Comparison of ENCODE assay signal across 32 mouse cellular contexts in genomic region chr19:6494504-6495170, GRCm38 (mm10). TPM values are rescaled to one million over a fixed set of nuclear protein-coding genes. Genes with fewer than 3 reads are reported as not detected.
DNase-seq lines count a peak whose midpoint lies in the region; ATAC-seq lines count a peak whose summit lies in the region.
"Had no signal": no experiment of that assay in that cellular context is flagged by ENCODE, and none has a peak within 500 bp of the region (broad histone marks: within the 10 kb centered on the region; RNA-seq: fewer than 3 reads in every experiment).

No protein-coding gene starts in this region.

- no peak overlapping the region for H3K4me2 ChIP-seq in forebrain, embryonic 13.5 days
- H3K4me2 ChIP-seq in forebrain, embryonic 16.5 days (ENCODE audit: low read length): no peak overlapping the region
- no peak overlapping the region for H3K4me2 ChIP-seq in limb, embryonic 11.5 days (ENCODE audit: low read depth, severe bottlenecking)
- no peak overlapping the region for H3K4me2 ChIP-seq in neural tube, embryonic 12.5 days (replicated peaks)
- H3K4me2 ChIP-seq: embryonic facial prominence, embryonic 12.5 days; intestine, embryonic 15.5 days; limb, embryonic 15.5 days; liver, embryonic 13.5 days had no signal

- peaks cover 12% of the 10 kb centered on the region for H3K27me3 ChIP-seq in forebrain, embryonic 13.5 days
- H3K27me3 ChIP-seq in forebrain, embryonic 16.5 days (replicated peaks; ENCODE audit: control insufficient read depth, insufficient read depth, low read length): no peaks in the 10 kb centered on the region
- H3K27me3 ChIP-seq in limb, embryonic 11.5 days (ENCODE audit: control insufficient read depth, insufficient read depth, low read length): peaks cover 59% of the 10 kb centered on the region
- peaks cover 94% of the 10 kb centered on the region for H3K27me3 ChIP-seq in limb, embryonic 10.5 days (ENCODE audit: low read depth, poor library complexity, severe bottlenecking)
- peaks cover 31% of the 10 kb centered on the region for H3K27me3 ChIP-seq in neural tube, embryonic 12.5 days (replicated peaks)
- H3K27me3 ChIP-seq: hindbrain, embryonic 15.5 days had no signal

- no peak overlapping the region for H3K27ac ChIP-seq in forebrain, embryonic 13.5 days
- H3K27ac ChIP-seq in forebrain, embryonic 16.5 days (ENCODE audit: low read length): no peak overlapping the region
- no peak overlapping the region for H3K27ac ChIP-seq in limb, embryonic 11.5 days (replicated peaks; ENCODE audit: low read depth, low read length)
- H3K27ac ChIP-seq in limb, embryonic 10.5 days: no peak overlapping the region
- no peak overlapping the region for H3K27ac ChIP-seq in neural tube, embryonic 12.5 days
- H3K27ac ChIP-seq: embryonic facial prominence, embryonic 12.5 days; intestine, embryonic 15.5 days; layer of hippocampus, adult 2 months; limb, embryonic 15.5 days; liver, embryonic 13.5 days had no signal

- peak overlapping the region; percentile 34; the same call in 1 of the 2 replicates for H3K9ac ChIP-seq in forebrain, embryonic 13.5 days
- H3K9ac ChIP-seq in forebrain, embryonic 16.5 days (replicated peaks; ENCODE audit: low read depth, low read length): no peak overlapping the region
- peak overlapping the region; percentile 12; the same call in 1 of the 2 replicates for H3K9ac ChIP-seq in limb, embryonic 11.5 days (ENCODE audit: low read length)
- peak overlapping the region; percentile 6; the same call in 1 of the 2 replicates for H3K9ac ChIP-seq in neural tube, embryonic 12.5 days
- H3K9ac ChIP-seq: embryonic facial prominence, embryonic 12.5 days; hindbrain, embryonic 15.5 days; intestine, embryonic 15.5 days; limb, embryonic 15.5 days; liver, embryonic 13.5 days had no signal

- peaks cover 40% of the 10 kb centered on the region for H3K4me1 ChIP-seq in forebrain, embryonic 13.5 days
- peaks cover 29% of the 10 kb centered on the region for H3K4me1 ChIP-seq in forebrain, embryonic 16.5 days (replicated peaks; ENCODE audit: control insufficient read depth, insufficient read depth, low read length)
- 0 out of 2 replicates have a peak, but pooled peaks cover 6% of the 10 kb centered on the region for H3K4me1 ChIP-seq in limb, embryonic 11.5 days (ENCODE audit: control insufficient read depth, insufficient read depth, low read length)
- peaks cover 21% of the 10 kb centered on the region for H3K4me1 ChIP-seq in limb, embryonic 10.5 days
- H3K4me1 ChIP-seq in neural tube, embryonic 12.5 days: peaks cover 43% of the 10 kb centered on the region
- H3K4me1 ChIP-seq: liver, embryonic 13.5 days had no signal

- no peaks in the 10 kb centered on the region for H3K36me3 ChIP-seq in forebrain, embryonic 13.5 days (ENCODE audit: poor library complexity, severe bottlenecking)
- no peaks in the 10 kb centered on the region for H3K36me3 ChIP-seq in forebrain, embryonic 16.5 days (ENCODE audit: control insufficient read depth, insufficient read depth)
- no peaks in the 10 kb centered on the region for H3K36me3 ChIP-seq in limb, embryonic 11.5 days (ENCODE audit: control insufficient read depth, insufficient read depth, low read length)
- no peaks in the 10 kb centered on the region for H3K36me3 ChIP-seq in limb, embryonic 10.5 days
- no peaks in the 10 kb centered on the region for H3K36me3 ChIP-seq in neural tube, embryonic 12.5 days
- H3K36me3 ChIP-seq: embryonic facial prominence, embryonic 12.5 days; intestine, embryonic 15.5 days; limb, embryonic 15.5 days; liver, embryonic 13.5 days had no signal

- WGBS in forebrain, embryonic 13.5 days: 74% methylated on average over 18 of the region's 18 CpGs
- 65% methylated on average over 18 of the region's 18 CpGs for WGBS in forebrain, embryonic 16.5 days
- 61% methylated on average over 18 of the region's 18 CpGs for WGBS in limb, embryonic 11.5 days
- 60% methylated on average over 18 of the region's 18 CpGs for WGBS in limb, embryonic 10.5 days
- whole genome bisulfite sequencing in neural tube, embryonic 12.5 days: 74% methylated on average over 18 of the region's 18 CpGs

- ATAC-seq in forebrain, embryonic 13.5 days: no peak
- no peak for ATAC-seq in forebrain, embryonic 16.5 days
- ATAC-seq in limb, embryonic 11.5 days (ENCODE audit: insufficient number of reproducible peaks, low FRiP score, low TSS enrichment, low read depth): no peak
- ATAC-seq in neural tube, embryonic 12.5 days (ENCODE audit: low FRiP score, low read depth): no peak
- ATAC-seq: CD4-positive, CD25-positive, alpha-beta regulatory T cell, adult 4 months; intestine, embryonic 15.5 days; lung, postnatal 0 days had no signal

- H3K9me3 ChIP-seq in forebrain, embryonic 13.5 days (replicated peaks): no peaks in the 10 kb centered on the region
- H3K9me3 ChIP-seq in forebrain, embryonic 16.5 days (ENCODE audit: control insufficient read depth, low read length): no peaks in the 10 kb centered on the region
- H3K9me3 ChIP-seq in limb, embryonic 11.5 days (ENCODE audit: control insufficient read depth, low read length): no peaks in the 10 kb centered on the region
- no peaks in the 10 kb centered on the region for H3K9me3 ChIP-seq in limb, embryonic 10.5 days (replicated peaks)
- H3K9me3 ChIP-seq in neural tube, embryonic 12.5 days: no peaks in the 10 kb centered on the region
- H3K9me3 ChIP-seq: embryonic facial prominence, embryonic 12.5 days; hindbrain, embryonic 15.5 days; intestine, embryonic 15.5 days; limb, embryonic 15.5 days; liver, embryonic 13.5 days; megakaryocyte, embryonic 14.5 days had no signal

- no peak overlapping the region for H3K4me3 ChIP-seq in forebrain, embryonic 13.5 days
- H3K4me3 ChIP-seq in forebrain, embryonic 16.5 days (replicated peaks; ENCODE audit: low read length): no peak overlapping the region
- H3K4me3 ChIP-seq in limb, embryonic 11.5 days (ENCODE audit: low read depth, low read length): no peak overlapping the region
- no peak overlapping the region for H3K4me3 ChIP-seq in limb, embryonic 10.5 days
- H3K4me3 ChIP-seq in neural tube, embryonic 12.5 days: no peak overlapping the region
- H3K4me3 ChIP-seq: embryonic facial prominence, embryonic 12.5 days; hindbrain, embryonic 15.5 days; intestine, embryonic 15.5 days; layer of hippocampus, adult 2 months; limb, embryonic 15.5 days; liver, embryonic 13.5 days; megakaryocyte, embryonic 14.5 days had no signal

- DNase-seq in limb, embryonic 11.5 days (ENCODE audit: low spot score): no peak
- no peak for DNase-seq in limb, embryonic 10.5 days (ENCODE audit: low spot score)
- DNase-seq in neural tube, embryonic 10.5 days (ENCODE audit: extremely low spot score, low spot score): no peak
- DNase-seq in right cerebral cortex, postnatal 10 days (ENCODE audit: low spot score in 2 of 2): no peak
- DNase-seq: adrenal gland, postnatal 14 days; cerebellum, adult 11 months; embryo, embryonic 11 days; gastrocnemius, postnatal 14 days; heart, postnatal 14 days; kidney, adult 2 months; kidney, postnatal 36 days; liver, embryonic 13.5 days; lung, adult 18-20 months; lung, postnatal 4 days; right cerebral cortex, postnatal 14 days; thymus, postnatal 4 days had no signal

RNA-seq across cellular contexts. Expression of gene Slc22a12, which starts 48.2 kb away (rescaled TPM):
- not detected in 2 replicates for polyA plus RNA-seq in forebrain, embryonic 13.5 days (2015; fragmentation: Nextera tagmentation; extraction: Ambion mirVana)
- not detected in 2 replicates for polyA plus RNA-seq in forebrain, embryonic 16.5 days (2015; fragmentation: Nextera tagmentation; extraction: Ambion mirVana)
- not detected in 2 replicates for polyA plus RNA-seq in limb, embryonic 11.5 days (2014; fragmentation: Nextera tagmentation; extraction: Ambion mirVana)
- not detected in 2 replicates for polyA plus RNA-seq in limb, embryonic 10.5 days (2016; fragmentation: Nextera tagmentation; extraction: Ambion mirVana)
- not detected in 2 replicates for polyA plus RNA-seq in neural tube, embryonic 12.5 days (2016; fragmentation: Nextera tagmentation; extraction: Ambion mirVana)
- polyA plus RNA-seq: CD4-positive, CD25-positive, alpha-beta regulatory T cell, adult 4 months; embryonic facial prominence, embryonic 12.5 days; heart, embryonic 14.5 days; hindbrain, embryonic 15.5 days; limb, embryonic 15.5 days; liver, embryonic 13.5 days; neural tube, embryonic 11.5 days; small intestine, adult 2 months; stomach, embryonic 14.5 days; thymus, postnatal 0 days had no signal
